Mouse (Mus musculus) embryonic fibroblast, embryonic 13.5 days (primary cell): ENCODE data around the gene Inpp5f.

ENCODE experiments used
- CTCF ChIP-seq: IDR thresholded peaks from 2 replicates; pipeline ENCODE4 v1.5.1; 2011; ENCODE audit warnings: mild to moderate bottlenecking, control low read depth, low read length, moderate library complexity, borderline replicate concordance; ENCODE audit not compliant: insufficient read depth
- POLR2A ChIP-seq: IDR thresholded peaks from 2 replicates; pipeline ENCODE4 v1.6.1; 2011; ENCODE audit warnings: low read depth, mild to moderate bottlenecking, control low read depth, low read length, moderate library complexity

DNA sequence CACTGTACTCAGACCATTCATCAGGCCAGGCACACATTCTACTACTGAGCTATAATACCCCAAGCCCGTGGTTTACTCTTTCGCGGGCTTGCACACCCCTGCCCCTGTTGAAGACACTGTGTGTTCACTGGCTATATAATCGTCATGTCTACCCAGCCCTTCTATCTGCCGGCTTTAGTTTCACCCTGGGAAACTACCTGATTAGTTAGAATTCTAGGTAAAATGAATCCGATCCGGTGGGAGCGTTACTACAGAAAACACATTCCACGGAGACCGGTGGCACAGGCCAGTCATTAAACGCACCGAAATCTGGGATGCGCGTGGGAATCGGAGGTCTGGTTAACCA is 128.0 kb downstream of the Inpp5f start:
- TF ChIP-seq CTCF (no peak), POLR2A (no peak)
